Mouse (Mus musculus) MEL (cell line): ENCODE measurements around the gene Oas2. TPM values are rescaled to one million over a fixed set of nuclear protein-coding genes. Genes with fewer than 3 reads are reported as not detected.

Experiments used
- DNase-seq: peaks from one replicate; pipeline ENCODE4 v3.0.0; 2011; ENCODE audit warnings: low read depth, low spot score
- H3K27ac ChIP-seq: 2 replicates; pipeline ENCODE4 v1.5.1; 2012; ENCODE audit warnings: low read depth, mild to moderate bottlenecking, control low read depth, low read length, moderate library complexity; ENCODE audit not compliant: control insufficient read depth
- H3K27me3 ChIP-seq, 2 experiments: fragments of 150-350 bp in 1 of 2; sonication (generic) in 1 of 2; 2 replicates each; pipeline ENCODE4 v1.6.1; 2012; ENCODE audit warnings: low read length in 2 of 2, mild to moderate bottlenecking in 2 of 2, improper control_type of control experiment in 1 of 2, moderate library complexity in 1 of 2; ENCODE audit not compliant: insufficient read depth in 2 of 2, control insufficient read depth in 1 of 2
- H3K36me3 ChIP-seq, 2 experiments: 2 replicates each; pipeline ENCODE4 v1.6.1; 2012 to 2014; ENCODE audit warnings: low read length in 2 of 2, improper control_type of control experiment in 1 of 2, inconsistent platforms in 1 of 2, mild to moderate bottlenecking in 1 of 2; ENCODE audit not compliant: insufficient read depth in 2 of 2, control insufficient read depth in 1 of 2
- H3K4me1 ChIP-seq, 2 experiments: fragments of 150-350 bp in 1 of 2; sonication (generic) in 1 of 2; 2 replicates each; pipeline ENCODE4 v1.6.1; 2012; ENCODE audit warnings: low read length in 2 of 2, improper control_type of control experiment in 1 of 2, mild to moderate bottlenecking in 1 of 2; ENCODE audit not compliant: insufficient read depth in 2 of 2, control insufficient read depth in 1 of 2
- H3K4me3 ChIP-seq, 2 experiments: fragments of 150-350 bp in 1 of 2; sonication (generic) in 1 of 2; 2 replicates each; pipeline ENCODE4 v1.5.1; 2012; ENCODE audit warnings: low read depth in 2 of 2, low read length in 2 of 2, mild to moderate bottlenecking in 2 of 2, moderate library complexity in 2 of 2, control low read depth in 1 of 2, improper control_type of control experiment in 1 of 2; ENCODE audit not compliant: control insufficient read depth in 1 of 2, insufficient read depth in 1 of 2
- H3K79me2 ChIP-seq: 2 replicates; pipeline ENCODE4 v1.6.1; 2012; ENCODE audit warnings: mild to moderate bottlenecking, low read length, moderate library complexity; ENCODE audit not compliant: control insufficient read depth, poor library complexity, insufficient read depth
- H3K9ac ChIP-seq: 2 replicates; pipeline ENCODE4 v1.6.1; 2012; ENCODE audit warnings: low read depth, mild to moderate bottlenecking, control low read depth, low read length, moderate library complexity; ENCODE audit not compliant: control insufficient read depth, poor library complexity, severe bottlenecking
- H3K9me3 ChIP-seq: fragments of 150-350 bp; sonication (generic); replicated peaks from 2 replicates; pipeline ENCODE4 v1.6.1; 2012; ENCODE audit warnings: mild to moderate bottlenecking, low read length, improper control_type of control experiment, moderate library complexity; ENCODE audit not compliant: insufficient read depth
- CTCF ChIP-seq, 3 experiments: IDR thresholded peaks in 2 of 3; conservative IDR thresholded peaks in 1 of 3; 2 replicates each; pipeline ENCODE4 v1.5.1; 2011 to 2012; ENCODE audit warnings: low read length in 3 of 3, low read depth in 2 of 3, mild to moderate bottlenecking in 2 of 3, improper control_type of control experiment in 1 of 3, inconsistent platforms in 1 of 3, mixed read lengths in 1 of 3, moderate library complexity in 1 of 3; ENCODE audit not compliant: control insufficient read depth in 1 of 3, insufficient read depth in 1 of 3, poor library complexity in 1 of 3, severe bottlenecking in 1 of 3
- E2F4 ChIP-seq: IDR thresholded peaks from 2 replicates; pipeline ENCODE4 v1.6.1; 2011; ENCODE audit warnings: low read depth, low read length, improper control_type of control experiment, borderline replicate concordance
- ETS1 ChIP-seq: IDR thresholded peaks from 2 replicates; pipeline ENCODE4 v1.6.1; 2012; ENCODE audit warnings: low read depth, mild to moderate bottlenecking, inconsistent platforms, low read length, improper control_type of control experiment, moderate library complexity
- GABPA ChIP-seq: IDR thresholded peaks from 2 replicates; pipeline ENCODE4 v1.6.1; 2012; ENCODE audit warnings: low read depth, mild to moderate bottlenecking, inconsistent platforms, low read length, improper control_type of control experiment, moderate library complexity
- KAT2A ChIP-seq: conservative IDR thresholded peaks from 2 replicates; pipeline ENCODE4 v1.6.1; 2012; ENCODE audit warnings: low read depth, low read length, improper control_type of control experiment, inconsistent platforms
- MAZ ChIP-seq: IDR thresholded peaks from 2 replicates; pipeline ENCODE4 v1.6.1; 2012; ENCODE audit warnings: low read depth, mild to moderate bottlenecking, inconsistent platforms, low read length, improper control_type of control experiment
- MXI1 ChIP-seq: IDR thresholded peaks from 2 replicates; pipeline ENCODE4 v1.6.1; 2011; ENCODE audit warnings: mild to moderate bottlenecking, low read depth, low read length, improper control_type of control experiment
- MYB ChIP-seq: IDR thresholded peaks from 2 replicates; pipeline ENCODE4 v1.6.1; 2011; ENCODE audit warnings: mild to moderate bottlenecking, low read depth, low read length, improper control_type of control experiment
- NRF1 ChIP-seq: IDR thresholded peaks from 2 replicates; pipeline ENCODE4 v1.6.1; 2014; ENCODE audit warnings: low read depth, mild to moderate bottlenecking, inconsistent platforms, low read length, improper control_type of control experiment, moderate library complexity; ENCODE audit not compliant: poor library complexity, insufficient read depth, severe bottlenecking
- POLR2A ChIP-seq, 2 experiments: IDR thresholded peaks; 2 replicates each; pipeline ENCODE4 v1.6.1; 2011 to 2012; ENCODE audit warnings: low read length in 2 of 2, mild to moderate bottlenecking in 2 of 2, control low read depth in 1 of 2, improper control_type of control experiment in 1 of 2, low read depth in 1 of 2, moderate library complexity in 1 of 2; ENCODE audit not compliant: control insufficient read depth in 1 of 2, insufficient read depth in 1 of 2, poor library complexity in 1 of 2
- POLR2AphosphoS5 ChIP-seq: IDR thresholded peaks from 2 replicates; pipeline ENCODE4 v1.6.1; 2012; ENCODE audit warnings: low read depth, borderline replicate concordance, mild to moderate bottlenecking, inconsistent platforms, low read length, moderate library complexity, mixed read lengths
- RAD21 ChIP-seq: IDR thresholded peaks from 2 replicates; pipeline ENCODE4 v1.6.1; 2011; ENCODE audit warnings: mild to moderate bottlenecking, low read depth, low read length, improper control_type of control experiment
- RCOR1 ChIP-seq: IDR thresholded peaks from 2 replicates; pipeline ENCODE4 v1.6.1; 2012; ENCODE audit warnings: low read depth, mild to moderate bottlenecking, inconsistent platforms, low read length, improper control_type of control experiment
- SIN3A ChIP-seq: IDR thresholded peaks from 2 replicates; pipeline ENCODE4 v1.6.1; 2012; ENCODE audit warnings: low read length, improper control_type of control experiment, inconsistent platforms
- SMC3 ChIP-seq: IDR thresholded peaks from 2 replicates; pipeline ENCODE4 v1.6.1; 2011; ENCODE audit warnings: low read depth, low read length, improper control_type of control experiment
- TBP ChIP-seq: IDR thresholded peaks from 2 replicates; pipeline ENCODE4 v1.8.0; 2011; ENCODE audit warnings: low read depth, low read length, improper control_type of control experiment
- TCF12 ChIP-seq: IDR thresholded peaks from 2 replicates; pipeline ENCODE4 v1.6.1; 2014; ENCODE audit warnings: low read depth, mild to moderate bottlenecking, inconsistent platforms, low read length, improper control_type of control experiment, moderate library complexity
- ZC3H11A ChIP-seq: IDR thresholded peaks from 2 replicates; pipeline ENCODE4 v1.6.1; 2012; ENCODE audit warnings: low read depth, mild to moderate bottlenecking, inconsistent platforms, low read length, improper control_type of control experiment
- ZKSCAN1 ChIP-seq: IDR thresholded peaks from 2 replicates; pipeline ENCODE4 v1.6.1; 2012; ENCODE audit warnings: low read depth, mild to moderate bottlenecking, inconsistent platforms, low read length, improper control_type of control experiment, moderate library complexity
- ZMIZ1 ChIP-seq: IDR thresholded peaks from 2 replicates; pipeline ENCODE4 v1.6.1; 2012; ENCODE audit warnings: low read depth, mild to moderate bottlenecking, inconsistent platforms, low read length, improper control_type of control experiment, moderate library complexity
- polyA plus RNA-seq, 2 experiments: library from polyadenylated mRNA; stranded (reverse) in 1 of 2; unstranded in 1 of 2; fragments of >175 nt in 1 of 2; fragments of >200 nt in 1 of 2; gene quantifications; 2 replicates each; pipeline versions ENCODE4 v1.2.1 to v1.2.4; 2012; ENCODE audit warnings: low replicate concordance in 2 of 2, low read depth in 1 of 2; ENCODE audit not compliant: insufficient read length in 2 of 2, insufficient read depth in 1 of 2, missing spikeins in 1 of 2
- total RNA-seq: library from RNA; depleted of rRNA; stranded (reverse); fragments of 300-350 nt; gene quantifications from 2 replicates; pipeline ENCODE4 v1.2.3, GENCODE M21; 2012

Gene Oas2
- total and polyA plus RNA-seq, 3 experiments = 0.96 to 5.2 TPM; not detected in 1

DNA sequence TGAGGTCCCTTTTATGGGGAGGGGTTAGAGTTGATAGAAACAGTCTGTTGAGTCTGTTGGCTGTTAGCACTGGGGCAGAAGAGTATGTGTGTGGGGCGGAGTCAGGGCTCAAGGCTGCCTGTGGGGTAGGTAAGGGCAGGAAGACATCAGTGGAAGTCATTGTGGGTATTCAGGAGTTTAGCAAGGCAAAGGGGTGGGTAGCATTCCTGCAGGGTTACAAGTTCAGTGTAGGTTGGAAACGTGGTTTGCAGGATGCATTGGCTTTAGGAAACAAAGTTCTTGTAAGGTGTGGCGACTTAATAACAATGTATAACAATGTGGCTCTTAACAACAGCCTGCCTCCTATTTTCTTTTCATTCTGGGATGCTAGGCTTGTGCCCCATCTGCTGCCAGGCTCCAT, 1.6 kb upstream of the Oas2 start:
- peaks cover 0 to 2% of the 10 kb centered on the region in 2 experiments; a peak in 3 of 4 replicates for H3K4me1 ChIP-seq
- H3K36me3 ChIP-seq = no peaks in the 10 kb centered on the region
- TF ChIP-seq NRF1 (no peak), POLR2A (IDR thresholded peaks at IDR 0.05; ENCODE audit: control insufficient read depth in 1 of 2, insufficient read depth in 1 of 2, low read depth in 1 of 2, low read length in 2 of 2, poor library complexity in 1 of 2) (no peak), POLR2AphosphoS5 (no peak), MAZ (no peak), MYB (no peak), GABPA (no peak), RAD21 (no peak), ZMIZ1 (no peak), TBP (no peak), E2F4 (no peak), KAT2A (no peak), TCF12 (no peak), ETS1 (no peak), SIN3A (no peak), MXI1 (no peak)
- TF ChIP-seq, all 39 proteins: peak for 0
- H3K27me3 ChIP-seq = no peaks in the 10 kb centered on the region
- no peak overlapping the region for H3K27ac ChIP-seq
- H3K9ac ChIP-seq = no peak overlapping the region
- no peaks in the 10 kb centered on the region for H3K9me3 ChIP-seq
- H3K4me3 ChIP-seq = no peak overlapping the region
- H3K79me2 ChIP-seq = no peaks in the 10 kb centered on the region
- DNase-seq = no peak

DNA sequence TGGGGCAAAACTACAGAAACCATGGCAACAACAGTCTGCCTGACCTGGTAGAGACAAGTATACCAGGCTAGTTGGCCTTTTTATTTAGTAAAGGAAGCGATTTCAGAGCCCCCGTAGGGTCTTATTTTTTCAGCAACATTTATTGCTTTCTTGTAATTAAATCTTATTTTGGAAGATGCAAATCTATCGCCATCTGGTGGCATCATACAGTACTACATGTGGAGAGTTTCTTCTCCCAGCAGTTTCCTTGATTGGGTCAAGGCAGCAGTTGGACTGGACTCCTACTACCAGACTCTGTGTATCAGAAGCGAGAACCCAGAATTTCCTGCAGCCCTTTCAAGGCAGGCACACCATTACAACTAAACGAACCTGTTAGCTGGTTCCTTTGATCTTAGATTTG, 3.2 kb downstream of the Oas2 start:
- Histone ChIP-seq H3K9me3 (no peaks in the 10 kb centered on the region), H3K27me3 (no peaks in the 10 kb centered on the region), H3K27ac (no peak overlapping the region), H3K9ac (no peak overlapping the region), H3K36me3 (no peaks in the 10 kb centered on the region), H3K4me1 (peaks cover 0 to 2% of the 10 kb centered on the region in 2 experiments; a peak in 3 of 4 replicates), H3K4me3 (no peak overlapping the region), H3K79me2 (no peaks in the 10 kb centered on the region)
- TF ChIP-seq ZKSCAN1 (no peak), RCOR1 (no peak), SMC3 (peak; percentile 69), CTCF (IDR thresholded peaks at IDR 0.05 in 2 of 3, conservative IDR thresholded peaks at IDR 0.05 in 1 of 3; ENCODE audit: control insufficient read depth in 1 of 3, insufficient read depth in 1 of 3, low read depth in 2 of 3, low read length in 3 of 3, poor library complexity in 1 of 3, severe bottlenecking in 1 of 3) (peak; percentile 17 to 83 (median 76); a peak in 4 of 6 replicates), ZC3H11A (peak; percentile 41), RAD21 (peak; percentile 69)
- peak; percentile 59 for DNase-seq
